Mouse (Mus musculus): ENCODE measurements around the gene Ss18l1. TPM values are rescaled to one million over a fixed set of nuclear protein-coding genes. Genes with fewer than 3 reads are reported as not detected.

Gene Ss18l1
- polyA plus RNA-seq, 1 experiment from 2014 or later, result 3.9 TPM

- Histone ChIP-seq H3K27me3 (ENCODE audit: insufficient read depth, low read length) (no peaks in the 10 kb centered on the region), H3K9ac (ENCODE audit: low read depth, low read length) (peak within 1 kb of the TSS; percentile 87), H3K36me3 (ENCODE audit: insufficient read depth, low read length) (no peaks in the 10 kb centered on the region), H3K4me3 (replicated peaks; ENCODE audit: low read depth, low read length) (peak within 1 kb of the TSS; percentile 95), H3K4me2 (ENCODE audit: low read length) (peak within 1 kb of the TSS; percentile 92), H3K27ac (peak within 1 kb of the TSS; percentile 81), H3K4me1 (replicated peaks; ENCODE audit: insufficient read depth, low read length) (peaks cover 20% of the 10 kb centered on the region), H3K9me3 (replicated peaks; ENCODE audit: low read length) (no peaks in the 10 kb centered on the region)
- DNase-seq (ENCODE audit: low spot score) (peak; percentile 99), ATAC-seq (replicated peaks; ENCODE audit: low FRiP score, low read depth) (peak; percentile 98)
- WGBS, result under 1% methylated on average over 55 of the region's 55 CpGs
- TF ChIP-seq CTCF (IDR thresholded peaks at IDR 0.05; ENCODE audit: low read depth), result no peak
Measured at GRCm38 (mm10) chr2:180118661-180119438, 76.5 kb downstream of the Ss18l1 start, which contains the start of gene Osbpl2. TSS of gene Osbpl2 (plus strand) at chr2:180119306.

Other genes starting within 250 kb of the Ss18l1 start
- gene Taf4, start 65.9 kb upstream of the Ss18l1 start, polyA plus RNA-seq (2015; fragmentation: Nextera tagmentation; extraction: Ambion mirVana), result 3.3 and 3.5 TPM in 2 replicates
- gene Lsm14b, start 17.5 kb upstream of the Ss18l1 start, polyA plus RNA-seq (2015; fragmentation: Nextera tagmentation; extraction: Ambion mirVana), result 9.3 and 10.4 TPM in 2 replicates
- 641 and 676 TPM in 2 replicates for gene Psma7, start 76 bp upstream of the Ss18l1 start, polyA plus RNA-seq (2015; fragmentation: Nextera tagmentation; extraction: Ambion mirVana)
- gene Mtg2, start 28.1 kb downstream of the Ss18l1 start, polyA plus RNA-seq (2015; fragmentation: Nextera tagmentation; extraction: Ambion mirVana), result 18.6 and 19.3 TPM in 2 replicates
- gene Hrh3, start 62.0 kb downstream of the Ss18l1 start, polyA plus RNA-seq (2015; fragmentation: Nextera tagmentation; extraction: Ambion mirVana), result not detected in 2 replicates
- gene Osbpl2, start 76.8 kb downstream of the Ss18l1 start, polyA plus RNA-seq (2015; fragmentation: Nextera tagmentation; extraction: Ambion mirVana), result 33.4 and 34.7 TPM in 2 replicates
- 170 and 185 TPM in 2 replicates for gene Adrm1, start 129.0 kb downstream of the Ss18l1 start, polyA plus RNA-seq (2015; fragmentation: Nextera tagmentation; extraction: Ambion mirVana)
- 48.6 and 62.4 TPM in 2 replicates for gene Lama5, start 183.3 kb downstream of the Ss18l1 start, polyA plus RNA-seq (2015; fragmentation: Nextera tagmentation; extraction: Ambion mirVana)
- gene Rps21, start 214.9 kb downstream of the Ss18l1 start, polyA plus RNA-seq (2015; fragmentation: Nextera tagmentation; extraction: Ambion mirVana), result 737 and 848 TPM in 2 replicates
- gene Cables2, start 231.0 kb downstream of the Ss18l1 start, polyA plus RNA-seq (2015; fragmentation: Nextera tagmentation; extraction: Ambion mirVana), result 12.0 and 13.1 TPM in 2 replicates
- 0.29 and 0.33 TPM in 2 replicates for gene Rbbp8nl, start 247.4 kb downstream of the Ss18l1 start, polyA plus RNA-seq (2015; fragmentation: Nextera tagmentation; extraction: Ambion mirVana)

All from kidney, postnatal 0 days (tissue).